Mouse (Mus musculus): ENCODE data around the gene Cald1. TPM values are rescaled to one million over a fixed set of nuclear protein-coding genes. Genes with fewer than 3 reads are reported as not detected.

The Cald1 gene
- polyA plus RNA-seq, 1 experiment = 33.9 TPM

DNA sequence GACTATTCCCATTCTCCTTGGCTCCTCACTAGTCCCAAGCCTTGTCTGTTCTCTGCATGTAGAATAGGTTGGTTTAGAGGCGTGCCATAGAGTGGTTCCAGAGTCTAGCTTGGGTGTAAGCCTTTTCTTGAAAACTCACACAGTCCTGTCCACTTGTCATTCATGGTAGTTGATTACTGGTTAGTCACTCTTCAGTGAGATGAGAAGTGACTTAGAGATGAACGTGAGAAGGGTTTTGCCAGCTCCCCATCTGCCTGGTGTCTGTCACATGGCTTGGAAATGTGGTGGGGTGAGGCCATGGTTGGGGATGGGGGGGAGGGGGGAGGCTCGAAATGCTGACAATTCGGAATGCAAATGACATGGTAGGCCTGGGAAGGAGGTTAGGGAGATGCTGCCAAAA, 2.5 kb downstream of the Cald1 start:
- WGBS = 77% methylated on average over 4 of the region's 4 CpGs
- no peak for DNase-seq
- no peaks in the 10 kb centered on the region for H3K4me1 ChIP-seq (ENCODE audit: control insufficient read depth, insufficient read depth, low read length)
- H3K27me3 ChIP-seq (ENCODE audit: control insufficient read depth, insufficient read depth, low read length) = no peaks in the 10 kb centered on the region; the same call in 1 of the 2 replicates
- TF ChIP-seq POLR2A (IDR thresholded peaks at IDR 0.05; ENCODE audit: borderline replicate concordance, insufficient read depth, low read length) (no peak), CTCF (IDR thresholded peaks at IDR 0.05; ENCODE audit: borderline replicate concordance, insufficient read depth, low read depth, low read length) (no peak)
- H3K27ac ChIP-seq (ENCODE audit: insufficient read depth, low read length) = no peak overlapping the region
- H3K4me3 ChIP-seq (replicated peaks; ENCODE audit: insufficient read depth, low read depth, low read length) = no peak overlapping the region

- 93% methylated on average over 2 of the region's 2 CpGs for WGBS
These were observed 3.8 kb downstream of the Cald1 start for GRCm38 (mm10) chr6:34602091-34602490.

GRCm38 (mm10) chr6:34606407-34606806, 8.1 kb downstream of the Cald1 start:
- no peak for DNase-seq
- H3K4me3 ChIP-seq (replicated peaks; ENCODE audit: insufficient read depth, low read depth, low read length) = no peak overlapping the region
- peaks cover 4% of the 10 kb centered on the region for H3K4me1 ChIP-seq (ENCODE audit: control insufficient read depth, insufficient read depth, low read length)
- TF ChIP-seq CTCF (IDR thresholded peaks at IDR 0.05; ENCODE audit: borderline replicate concordance, insufficient read depth, low read depth, low read length) = no peak
- no peak for TF ChIP-seq POLR2A (IDR thresholded peaks at IDR 0.05; ENCODE audit: borderline replicate concordance, insufficient read depth, low read length)
- H3K27me3 ChIP-seq (ENCODE audit: control insufficient read depth, insufficient read depth, low read length) = no peaks in the 10 kb centered on the region
- no peak overlapping the region for H3K27ac ChIP-seq (ENCODE audit: insufficient read depth, low read length)
- WGBS = 79% methylated on average over 4 of the region's 4 CpGs

More at GRCm38 (mm10) chr6:34602091-34602490, 3.8 kb downstream of the Cald1 start:
- TF ChIP-seq CTCF (IDR thresholded peaks at IDR 0.05; ENCODE audit: borderline replicate concordance, insufficient read depth, low read depth, low read length) (no peak), POLR2A (IDR thresholded peaks at IDR 0.05; ENCODE audit: borderline replicate concordance, insufficient read depth, low read length) (no peak)
- no peaks in the 10 kb centered on the region for H3K4me1 ChIP-seq (ENCODE audit: control insufficient read depth, insufficient read depth, low read length)
- no peak for DNase-seq
- H3K27ac ChIP-seq (ENCODE audit: insufficient read depth, low read length) = no peak overlapping the region
- no peak overlapping the region for H3K4me3 ChIP-seq (replicated peaks; ENCODE audit: insufficient read depth, low read depth, low read length)
- no peaks in the 10 kb centered on the region; the same call in 1 of the 2 replicates for H3K27me3 ChIP-seq (ENCODE audit: control insufficient read depth, insufficient read depth, low read length)

GRCm38 (mm10) chr6:34608603-34609002, 10.3 kb downstream of the Cald1 start:
- Histone ChIP-seq H3K27ac (ENCODE audit: insufficient read depth, low read length) (no peak overlapping the region), H3K27me3 (ENCODE audit: control insufficient read depth, insufficient read depth, low read length) (no peaks in the 10 kb centered on the region), H3K4me3 (replicated peaks; ENCODE audit: insufficient read depth, low read depth, low read length) (no peak overlapping the region), H3K4me1 (ENCODE audit: control insufficient read depth, insufficient read depth, low read length) (peaks cover 4% of the 10 kb centered on the region)
- 93% methylated on average over 3 of the region's 3 CpGs for WGBS
- no peak for DNase-seq
- TF ChIP-seq CTCF (IDR thresholded peaks at IDR 0.05; ENCODE audit: borderline replicate concordance, insufficient read depth, low read depth, low read length) (no peak), POLR2A (IDR thresholded peaks at IDR 0.05; ENCODE audit: borderline replicate concordance, insufficient read depth, low read length) (no peak)

DNA sequence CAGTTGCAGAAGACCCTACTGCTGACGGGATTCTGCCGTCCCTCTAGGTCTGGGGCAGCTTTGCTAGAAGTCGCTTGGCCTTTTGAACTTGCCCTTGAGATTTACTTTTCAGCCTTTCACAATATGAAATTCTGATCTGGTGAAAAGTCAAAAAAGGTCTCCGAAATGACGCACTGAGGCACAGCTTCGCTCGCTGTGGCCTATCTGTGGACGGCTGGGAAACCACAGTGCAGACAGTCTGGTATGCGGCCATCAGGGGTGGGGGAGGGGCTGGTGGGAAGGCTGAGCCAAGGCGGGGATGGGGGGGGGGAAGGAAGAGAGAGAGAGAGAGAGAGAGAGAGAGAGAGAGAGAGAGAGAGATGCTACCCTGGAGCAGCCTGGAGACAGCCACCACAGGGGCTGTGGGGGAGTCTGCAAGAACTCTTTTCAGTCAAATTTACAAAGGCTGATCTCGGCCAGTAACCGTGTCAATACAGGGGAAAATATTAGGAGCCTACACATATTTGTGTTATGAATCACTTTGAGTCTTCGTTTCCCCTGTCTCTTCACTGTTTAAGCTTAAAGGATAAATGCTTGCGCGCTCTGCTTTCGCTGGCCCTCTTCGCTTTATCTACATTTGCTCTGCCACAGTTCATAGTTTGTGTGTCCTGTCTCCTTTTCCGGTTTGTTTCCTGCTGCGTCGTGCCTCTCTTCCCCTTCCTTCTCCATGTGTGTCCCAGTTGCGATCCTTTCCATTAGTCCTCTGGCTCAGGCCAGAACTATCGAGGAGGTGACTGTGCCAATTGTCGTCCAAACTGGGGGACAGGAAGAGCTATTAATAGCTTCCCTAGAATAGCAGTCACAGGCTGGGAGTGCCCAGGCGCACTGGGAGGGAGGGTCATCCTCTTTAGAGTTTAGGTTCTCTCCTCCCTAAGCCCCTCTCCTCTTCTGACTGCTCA, 11.9 kb downstream of the Cald1 start:
- Histone ChIP-seq H3K27ac (ENCODE audit: insufficient read depth, low read length) (no peak overlapping the region), H3K27me3 (ENCODE audit: control insufficient read depth, insufficient read depth, low read length) (no peaks in the 10 kb centered on the region), H3K4me3 (replicated peaks; ENCODE audit: insufficient read depth, low read depth, low read length) (no peak overlapping the region), H3K4me1 (ENCODE audit: control insufficient read depth, insufficient read depth, low read length) (peaks cover 4% of the 10 kb centered on the region)
- DNase-seq = peak in 1 of 2 experiments; percentile 37
- TF ChIP-seq POLR2A (IDR thresholded peaks at IDR 0.05; ENCODE audit: borderline replicate concordance, insufficient read depth, low read length) (no peak), CTCF (IDR thresholded peaks at IDR 0.05; ENCODE audit: borderline replicate concordance, insufficient read depth, low read depth, low read length) (no peak)
- WGBS = 40% methylated on average over 24 of the region's 24 CpGs

DNA sequence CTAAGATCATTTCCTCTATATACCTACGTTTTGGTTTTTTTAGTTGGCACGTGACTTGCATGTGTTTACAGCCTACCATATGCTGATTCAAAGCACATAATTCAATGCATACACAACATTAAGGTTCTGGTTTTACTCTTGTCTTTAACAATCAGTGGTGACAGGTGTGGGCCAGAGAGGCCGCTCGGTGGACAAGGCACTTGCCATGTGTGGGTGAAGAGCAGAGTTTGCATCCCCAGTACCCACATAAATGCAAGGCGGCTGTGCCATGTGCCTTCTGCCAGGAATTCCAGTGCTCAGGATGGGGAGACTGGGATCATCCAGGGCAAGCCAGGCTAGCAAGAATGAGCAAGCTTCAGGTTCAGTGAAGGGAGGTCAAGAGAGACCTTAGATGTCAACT, 14.8 kb downstream of the Cald1 start:
- Histone ChIP-seq H3K4me3 (replicated peaks; ENCODE audit: insufficient read depth, low read depth, low read length) (no peak overlapping the region), H3K27me3 (ENCODE audit: control insufficient read depth, insufficient read depth, low read length) (no peaks in the 10 kb centered on the region), H3K27ac (ENCODE audit: insufficient read depth, low read length) (no peak overlapping the region), H3K4me1 (ENCODE audit: control insufficient read depth, insufficient read depth, low read length) (peaks cover 4% of the 10 kb centered on the region)
- TF ChIP-seq POLR2A (IDR thresholded peaks at IDR 0.05; ENCODE audit: borderline replicate concordance, insufficient read depth, low read length) = no peak
- TF ChIP-seq CTCF (IDR thresholded peaks at IDR 0.05; ENCODE audit: borderline replicate concordance, insufficient read depth, low read depth, low read length) = no peak
- no peak for DNase-seq
- 88% methylated on average over 5 of the region's 5 CpGs for whole genome bisulfite sequencing

DNA sequence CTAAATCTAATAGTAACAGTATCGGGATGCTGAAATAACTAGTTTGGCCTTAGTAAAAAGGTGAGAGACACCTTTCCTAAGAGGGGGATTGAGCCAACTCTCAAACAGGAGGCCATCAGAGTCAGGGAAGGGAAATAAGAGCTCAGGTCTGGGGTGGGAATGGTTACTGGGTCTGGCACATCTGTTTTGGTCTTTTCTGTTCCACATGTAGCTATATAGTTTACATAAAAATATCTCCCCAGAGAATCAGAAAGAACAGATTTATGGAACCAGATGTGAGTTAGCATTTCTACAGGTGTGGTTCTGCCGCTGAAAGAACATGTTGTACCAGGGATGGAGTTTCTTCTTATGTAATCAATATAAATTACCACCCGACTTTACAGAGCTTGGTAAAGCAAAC, 17.1 kb downstream of the Cald1 start:
- no peak for TF ChIP-seq POLR2A (IDR thresholded peaks at IDR 0.05; ENCODE audit: borderline replicate concordance, insufficient read depth, low read length)
- no peak for TF ChIP-seq CTCF (IDR thresholded peaks at IDR 0.05; ENCODE audit: borderline replicate concordance, insufficient read depth, low read depth, low read length)
- H3K27ac ChIP-seq (ENCODE audit: insufficient read depth, low read length) = no peak overlapping the region
- H3K27me3 ChIP-seq (ENCODE audit: control insufficient read depth, insufficient read depth, low read length) = no peaks in the 10 kb centered on the region
- H3K4me1 ChIP-seq (ENCODE audit: control insufficient read depth, insufficient read depth, low read length) = peaks cover 2% of the 10 kb centered on the region
- 97% methylated on average over 3 of the region's 3 CpGs for WGBS
- H3K4me3 ChIP-seq (replicated peaks; ENCODE audit: insufficient read depth, low read depth, low read length) = no peak overlapping the region
- no peak for DNase-seq

DNA sequence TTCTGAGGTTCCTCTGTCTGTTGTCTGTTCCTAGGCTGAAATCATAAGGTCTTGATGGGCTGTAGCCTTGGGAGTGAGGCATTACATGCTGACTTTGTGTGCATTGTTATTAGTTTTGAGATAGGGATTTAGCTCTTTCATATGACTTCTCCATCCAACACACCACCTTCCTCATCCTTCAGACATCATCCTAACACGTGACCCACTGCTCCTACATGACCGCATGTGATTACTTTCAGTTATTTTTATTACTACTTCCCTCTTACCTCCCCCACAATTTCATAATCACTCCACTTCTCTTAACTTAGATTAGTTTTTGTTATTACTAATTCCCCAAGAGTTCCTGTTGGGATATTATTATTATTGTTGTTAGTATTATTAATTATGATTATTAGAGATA, 21.2 kb downstream of the Cald1 start:
- DNase-seq = no peak
- TF ChIP-seq CTCF (IDR thresholded peaks at IDR 0.05; ENCODE audit: borderline replicate concordance, insufficient read depth, low read depth, low read length) = no peak
- no peak for TF ChIP-seq POLR2A (IDR thresholded peaks at IDR 0.05; ENCODE audit: borderline replicate concordance, insufficient read depth, low read length)
- Histone ChIP-seq H3K27ac (ENCODE audit: insufficient read depth, low read length) (no peak overlapping the region), H3K27me3 (ENCODE audit: control insufficient read depth, insufficient read depth, low read length) (no peaks in the 10 kb centered on the region), H3K4me3 (replicated peaks; ENCODE audit: insufficient read depth, low read depth, low read length) (no peak overlapping the region), H3K4me1 (ENCODE audit: control insufficient read depth, insufficient read depth, low read length) (no peaks in the 10 kb centered on the region)
- WGBS = 84% methylated on average over 2 of the region's 2 CpGs

All from cerebellum, adult 2 months (tissue).